Mouse (Mus musculus) heart, postnatal 14 days (tissue): ENCODE results near the gene Ptgds. TPM values are rescaled to one million over a fixed set of nuclear protein-coding genes. Genes with fewer than 3 reads are reported as not detected.

Experiments
- DNase-seq, 2 experiments: peaks; one replicate each; pipeline ENCODE4 v3.0.0; 2021 to 2022
- intact Hi-C: fragments of 180-260 bp; cut with DNase I; formaldehyde crosslinking; loops from one replicate; pipeline ENCODE4 v1.15.1; 2025
- microRNA-seq, 2 experiments: library from miRNA; unstranded; fragments of <30 nt; microRNA quantifications; one replicate each; pipeline ENCODE4 v1.2.0; 2021 to 2022
- total RNA-seq, 2 experiments: library from RNA; stranded (reverse); gene quantifications; 2 replicates each; pipeline ENCODE4 v1.2.3; 2021

Gene Ptgds
- total RNA-seq, 2 experiments from 2014 or later = 30.9 to 38.6 TPM

DNA sequence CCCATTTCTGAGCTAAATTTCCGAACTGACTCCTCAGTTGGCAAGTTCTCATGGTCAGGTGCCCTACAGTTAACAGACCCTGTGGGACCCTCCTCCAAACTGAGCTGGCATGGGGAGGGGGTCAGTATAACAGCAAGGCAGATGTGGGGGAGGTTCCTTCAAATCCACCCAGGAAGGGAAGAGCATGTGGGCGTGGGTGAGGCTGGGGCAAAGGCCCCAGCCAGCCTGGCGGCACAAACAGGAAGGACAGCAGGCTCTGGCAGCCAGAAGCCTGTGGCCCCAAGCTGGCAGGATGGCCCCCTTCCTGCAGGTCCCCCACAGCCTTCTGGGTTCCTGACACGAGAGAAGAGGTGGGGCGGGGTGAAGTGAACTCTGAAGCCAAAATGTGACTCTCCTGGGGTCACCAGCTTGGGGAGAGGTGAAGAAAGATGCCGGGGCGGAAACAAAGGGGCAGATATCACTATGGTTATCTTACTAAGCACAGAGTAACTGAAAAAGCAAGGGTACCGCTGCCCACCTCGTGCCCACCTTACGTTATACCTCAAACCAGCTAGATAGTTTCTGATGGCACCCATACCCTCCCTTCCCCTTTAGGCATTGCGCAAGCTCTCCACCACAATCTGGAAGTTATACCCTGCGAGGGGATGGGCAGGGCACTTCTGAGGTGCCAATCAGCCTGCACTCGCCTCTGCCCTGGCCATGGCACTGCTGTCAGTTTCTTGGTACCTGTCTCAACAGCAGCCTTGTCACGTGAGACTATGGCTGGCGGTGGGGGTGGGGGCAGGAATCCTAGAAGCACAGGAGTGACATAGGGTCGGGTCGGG, 47.0 kb downstream of the Ptgds start, which contains the start of gene Fut7:
TSS of gene Fut7 (plus strand) at position 681 of the 824 bp plus-strand sequence.
- DNase-seq = no peak
- intact Hi-C loops = loop anchor here (1.0 to 5.0 kb wide), 2 partner anchors 61 to 130 kb away; no protein-coding TSS in a partner anchor

DNA sequence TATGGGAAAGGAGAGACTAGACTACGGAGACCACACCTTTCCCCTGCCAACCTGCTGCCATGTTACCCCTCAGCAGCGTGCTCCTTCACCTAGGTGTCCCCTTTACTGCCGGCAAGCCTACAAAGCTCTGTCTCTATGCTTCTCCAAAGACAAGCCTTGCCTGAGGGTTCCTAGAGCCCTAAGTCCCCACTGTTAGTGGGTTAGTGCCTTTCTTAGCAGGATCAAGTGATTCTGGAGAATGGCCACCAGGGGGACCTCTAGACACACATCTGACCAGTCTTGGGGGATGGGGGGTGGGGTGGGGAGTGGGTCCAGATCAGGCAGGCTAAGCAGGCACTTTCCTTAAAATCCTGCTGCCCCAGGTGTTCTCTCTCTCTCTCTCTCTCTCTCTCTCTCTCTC, 48.0 kb downstream of the Ptgds start:
- intact Hi-C loops = loop anchor here (1.0 to 5.0 kb wide), 2 partner anchors 61 to 130 kb away; no protein-coding TSS in a partner anchor
- peak; percentile 42 to 54 for DNase-seq

DNA sequence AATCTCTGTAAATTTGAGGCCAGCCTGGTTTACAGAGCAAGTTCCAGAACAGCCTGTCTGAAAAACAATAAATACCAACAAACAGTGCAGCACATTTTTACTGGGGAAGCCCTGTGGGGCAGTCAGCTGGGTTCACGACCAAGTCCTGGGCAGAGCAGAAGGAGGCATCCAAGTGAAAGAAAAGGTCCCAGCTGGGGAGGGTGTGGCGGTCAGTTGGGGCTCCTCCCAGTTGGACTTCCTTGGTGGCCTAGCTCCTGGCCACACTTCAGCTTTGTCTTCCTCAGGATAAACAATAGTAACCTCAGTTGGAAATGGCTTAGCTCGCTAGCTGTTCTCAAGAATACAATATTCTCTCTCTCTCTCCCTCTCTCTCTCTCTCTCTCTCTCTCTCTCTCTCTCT, 52.4 kb downstream of the Ptgds start:
- intact Hi-C loops = no loop called here
- peak in 1 of 2 experiments; percentile 47 for DNase-seq

Small RNA genes within 50 kb of the gene (microRNA-seq; reads per million reads assigned to microRNA genes)
- gene Mir3087 = 0.27 to 7.2 reads per million in 2 experiments

Other genes starting within 250 kb of the Ptgds start
- 100 to 1,000 TPM; 205 to 231 TPM for gene Tubb4b, start 245.3 kb downstream of the Ptgds start, total RNA-seq
- not detected for gene Slc34a3, start 235.7 kb downstream of the Ptgds start, total RNA-seq
- not detected for gene Rnf224, start 233.3 kb downstream of the Ptgds start, total RNA-seq
- gene Rnf208, start 227.8 kb downstream of the Ptgds start, total RNA-seq = under 1 TPM; 0.41 to 0.63 TPM
- gene Cysrt1, start 227.6 kb downstream of the Ptgds start, total RNA-seq = not detected
- gene AL732309.1, start 223.2 kb downstream of the Ptgds start, total RNA-seq = 1 to 10 TPM; 1.9 to 2.4 TPM
- 10 to 100 TPM; 12.7 to 13.4 TPM for gene Tmem203, start 214.6 kb downstream of the Ptgds start, total RNA-seq
- gene Tprn, start 207.4 kb downstream of the Ptgds start, total RNA-seq = 1 to 10 TPM; 5.7 to 7.6 TPM
- 10 to 100 TPM; 38.3 to 46.9 TPM for gene Ssna1, start 197.6 kb downstream of the Ptgds start, total RNA-seq
- 10 to 100 TPM; 44.0 to 44.1 TPM for gene Anapc2, start 197.6 kb downstream of the Ptgds start, total RNA-seq
- not detected for gene Tmem210, start 181.9 kb downstream of the Ptgds start, total RNA-seq
- under 1 TPM in 1 of 2 experiments, not detected in 1; 0.55 TPM for gene Lrrc26, start 180.1 kb downstream of the Ptgds start, total RNA-seq
- not detected for gene Grin1, start 150.9 kb downstream of the Ptgds start, total RNA-seq
- gene Man1b1, start 137.7 kb downstream of the Ptgds start, total RNA-seq = 10 to 100 TPM; 22.1 to 22.2 TPM
- gene Dpp7, start 113.7 kb downstream of the Ptgds start, total RNA-seq = 1 to 10 TPM; 2.7 to 3.9 TPM
- 1 to 10 TPM; 4.5 to 6.0 TPM for gene Uap1l1, start 104.4 kb downstream of the Ptgds start, total RNA-seq
- gene Sapcd2, start 97.7 kb downstream of the Ptgds start, total RNA-seq = 1 to 10 TPM in 1 of 2 experiments, under 1 TPM in 1; 0.88 to 1.5 TPM
- 10 to 100 TPM; 16.1 to 17.0 TPM for gene Entpd2, start 74.2 kb downstream of the Ptgds start, total RNA-seq
- 10 to 100 TPM; 33.8 to 37.1 TPM for gene Npdc1, start 70.7 kb downstream of the Ptgds start, total RNA-seq
- not detected for gene Fut7, start 46.8 kb downstream of the Ptgds start, total RNA-seq
- gene Abca2, start 41.3 kb downstream of the Ptgds start, total RNA-seq = 10 to 100 TPM; 22.0 to 24.4 TPM
- gene Clic3, start 13.2 kb downstream of the Ptgds start, total RNA-seq = 1 to 10 TPM; 3.0 to 3.9 TPM
- gene Paxx, start 9.0 kb downstream of the Ptgds start, total RNA-seq = 10 to 100 TPM; 22.9 to 23.4 TPM
- not detected for gene Lcn12, start 23.9 kb upstream of the Ptgds start, total RNA-seq
- 10 to 100 TPM; 92.0 to 96.2 TPM for gene Fbxw5, start 30.7 kb upstream of the Ptgds start, total RNA-seq
- under 1 TPM; 0.51 to 0.98 TPM for gene C8g, start 31.7 kb upstream of the Ptgds start, total RNA-seq
- gene Traf2, start 76.9 kb upstream of the Ptgds start, total RNA-seq = 10 to 100 TPM; 16.6 to 16.7 TPM
- gene Edf1, start 87.8 kb upstream of the Ptgds start, total RNA-seq = 100 to 1,000 TPM; 175 to 185 TPM
- gene Mamdc4, start 104.8 kb upstream of the Ptgds start, total RNA-seq = 1 to 10 TPM; 3.0 to 5.2 TPM
- gene Phpt1, start 105.2 kb upstream of the Ptgds start, total RNA-seq = 10 to 100 TPM; 75.4 to 76.0 TPM
- under 1 TPM in 1 of 2 experiments, not detected in 1; 0.10 TPM for gene Ajm1, start 111.7 kb upstream of the Ptgds start, total RNA-seq
- gene Rabl6, start 138.5 kb upstream of the Ptgds start, total RNA-seq = 10 to 100 TPM; 48.1 to 49.7 TPM
- not detected for gene Ccdc183, start 147.6 kb upstream of the Ptgds start, total RNA-seq
- gene Tmem141, start 152.0 kb upstream of the Ptgds start, total RNA-seq = 10 to 100 TPM; 16.6 to 22.5 TPM
- 1 to 10 TPM; 6.3 TPM for gene Fcna, start 158.0 kb upstream of the Ptgds start, total RNA-seq
- gene Lcn8, start 183.1 kb upstream of the Ptgds start, total RNA-seq = 1 to 10 TPM; 1.1 TPM
- gene Lcn5, start 187.9 kb upstream of the Ptgds start, total RNA-seq = not detected
- gene Lcn6, start 206.7 kb upstream of the Ptgds start, total RNA-seq = not detected
- gene Lcn10, start 212.7 kb upstream of the Ptgds start, total RNA-seq = not detected
- gene Obp2a, start 230.0 kb upstream of the Ptgds start, total RNA-seq = not detected
- 10 to 100 TPM; 12.0 to 12.6 TPM for gene Bmyc, start 236.7 kb upstream of the Ptgds start, total RNA-seq